Mouse (Mus musculus) pancreas, adult 10 weeks (tissue): Measurements from ENCODE around the gene Cacna1s. TPM values are rescaled to one million over a fixed set of nuclear protein-coding genes. Genes with fewer than 3 reads are reported as not detected.

Experiments
- polyA plus RNA-seq: library from polyadenylated mRNA; stranded (reverse); fragments of 350-450 nt; fragmentation: Illumina TruSeq; extraction: RNeasy Lipid Tissue Mini Kit (QIAGEN cat#74804); gene quantifications from one replicate; pipeline ENCODE4 v1.2.3, GENCODE M21; 2015; ENCODE audit warnings: low read depth, low replicate concordance; ENCODE audit not compliant: insufficient read depth

Gene Cacna1s
- not detected for polyA plus RNA-seq

GRCm38 (mm10) chr1:136052547-136052946 lies at the start of gene Cacna1s:
Gene Cacna1s (plus strand): TSS chr1:136052750.

GRCm38 (mm10) chr1:136006292-136006748 lies 46.2 kb upstream of the Cacna1s start, which contains the start of gene Igfn1:
Gene Igfn1 (minus strand): TSS chr1:136006342.

GRCm38 (mm10) chr1:136007211-136008158 lies 45.1 kb upstream of the Cacna1s start, which contains the start of gene Tmem9:
Gene Tmem9 (plus strand): TSS chr1:136008150.

GRCm38 (mm10) chr1:136050312-136051012 lies 2.1 kb upstream of the Cacna1s start, which contains the start of gene Ascl5:
Gene Ascl5 (plus strand): TSS chr1:136050804.

GRCm38 (mm10) chr1:136130951-136131558 lies 78.5 kb downstream of the Cacna1s start, which contains the start of gene Kif21b:
Gene Kif21b (plus strand): TSS chr1:136131389.

Other genes starting within 250 kb of the Cacna1s start
- gene Lad1, start 234.2 kb upstream of the Cacna1s start, polyA plus RNA-seq, result 2.2 TPM
- not detected for gene Tnnt2, start 216.4 kb upstream of the Cacna1s start, polyA plus RNA-seq
- gene Pkp1, start 133.5 kb upstream of the Cacna1s start, polyA plus RNA-seq, result not detected
- gene Igfn1, start 46.4 kb upstream of the Cacna1s start, polyA plus RNA-seq, result not detected
- gene Tmem9, start 44.6 kb upstream of the Cacna1s start, polyA plus RNA-seq, result 10.8 TPM
- not detected for gene Ascl5, start 1.9 kb upstream of the Cacna1s start, polyA plus RNA-seq
- gene Kif21b, start 78.6 kb downstream of the Cacna1s start, polyA plus RNA-seq, result 0.61 TPM
- gene Mroh3, start 160.1 kb downstream of the Cacna1s start, polyA plus RNA-seq, result not detected
- 2.9 TPM for gene Inava, start 181.5 kb downstream of the Cacna1s start, polyA plus RNA-seq
- gene Gpr25, start 208.1 kb downstream of the Cacna1s start, polyA plus RNA-seq, result not detected